Mouse (Mus musculus): ENCODE results near the gene Gcnt7. TPM values are rescaled to one million over a fixed set of nuclear protein-coding genes. Genes with fewer than 3 reads are reported as not detected.

Gene Gcnt7
- polyA plus RNA-seq, 1 experiment from 2014 or later, result 0.86 TPM

DNA sequence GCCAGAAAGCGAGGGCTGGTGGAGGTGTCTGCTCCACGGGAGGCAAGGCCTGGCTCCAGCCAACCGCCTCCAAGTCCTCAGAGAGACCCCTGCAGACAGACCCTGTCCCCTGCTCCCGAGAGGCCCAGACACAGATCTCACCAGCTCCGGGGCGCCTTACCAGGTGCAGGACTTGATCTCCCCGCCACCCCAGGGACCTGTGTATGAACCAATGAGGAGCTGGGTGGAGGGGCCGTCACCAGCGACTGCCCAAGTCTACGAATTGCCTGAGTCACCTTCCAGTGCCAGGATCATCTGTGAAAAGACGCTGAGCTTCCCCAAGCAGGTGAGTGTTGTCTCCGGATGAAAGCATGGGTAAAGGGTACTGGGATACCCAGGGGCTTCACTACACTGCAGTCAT is 42.2 kb downstream of the Gcnt7 start:
- H3K27ac ChIP-seq (ENCODE audit: low read depth, low read length), result no peak overlapping the region
- H3K4me3 ChIP-seq (ENCODE audit: low read depth, low read length), result no peak overlapping the region
- H3K9ac ChIP-seq (ENCODE audit: low read length), result no peak overlapping the region
- no peak overlapping the region for H3K4me2 ChIP-seq
- no peak for ATAC-seq (ENCODE audit: low FRiP score)
- H3K4me1 ChIP-seq (ENCODE audit: control insufficient read depth, insufficient read depth, low read length), result peaks cover 5% of the 10 kb centered on the region; the same call in 1 of the 2 replicates
- H3K36me3 ChIP-seq (ENCODE audit: control insufficient read depth, insufficient read depth, low read length), result no peaks in the 10 kb centered on the region
- peak; percentile 17 for DNase-seq (ENCODE audit: low spot score, missing footprints)
- H3K9me3 ChIP-seq (ENCODE audit: control insufficient read depth, low read length), result no peaks in the 10 kb centered on the region
- 65% methylated on average over 12 of the region's 12 CpGs for WGBS
- no peaks in the 10 kb centered on the region for H3K27me3 ChIP-seq (ENCODE audit: control insufficient read depth, insufficient read depth, low read length)

DNA sequence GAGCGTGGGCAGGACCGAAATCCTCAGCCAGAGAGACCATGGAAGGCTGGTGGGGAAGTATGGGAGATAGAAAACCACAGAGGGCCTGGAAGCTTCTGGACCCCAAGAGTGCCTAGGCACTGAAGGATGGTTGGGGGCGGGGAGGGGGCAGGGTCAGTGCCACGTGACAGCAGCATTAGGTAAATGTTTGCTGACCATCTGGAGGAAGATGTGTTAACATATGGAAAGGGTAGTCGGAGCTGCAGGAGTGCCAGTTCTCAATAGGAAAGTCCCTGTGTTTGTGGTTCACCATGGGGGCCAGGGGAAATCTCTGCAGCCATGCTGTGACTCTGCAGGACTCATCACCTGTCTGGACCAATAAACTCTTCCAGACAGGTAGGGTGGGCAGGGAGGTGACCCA is 44.5 kb downstream of the Gcnt7 start:
- ATAC-seq (ENCODE audit: low FRiP score) (no peak), DNase-seq (ENCODE audit: low spot score, missing footprints) (peak; percentile 74)
- Histone ChIP-seq H3K27me3 (ENCODE audit: control insufficient read depth, insufficient read depth, low read length) (no peaks in the 10 kb centered on the region), H3K27ac (ENCODE audit: low read depth, low read length) (no peak overlapping the region), H3K9me3 (ENCODE audit: control insufficient read depth, low read length) (no peaks in the 10 kb centered on the region), H3K36me3 (ENCODE audit: control insufficient read depth, insufficient read depth, low read length) (no peaks in the 10 kb centered on the region), H3K4me1 (ENCODE audit: control insufficient read depth, insufficient read depth, low read length) (peaks cover 5% of the 10 kb centered on the region; the same call in 1 of the 2 replicates), H3K4me2 (no peak overlapping the region), H3K9ac (ENCODE audit: low read length) (no peak overlapping the region), H3K4me3 (ENCODE audit: low read depth, low read length) (no peak overlapping the region)
- WGBS, result 47% methylated on average over 5 of the region's 5 CpGs

- H3K4me1 ChIP-seq (ENCODE audit: control insufficient read depth, insufficient read depth, low read length), result peaks cover 5% of the 10 kb centered on the region; the same call in 1 of the 2 replicates
- ATAC-seq (ENCODE audit: low FRiP score) (no peak), DNase-seq (ENCODE audit: low spot score, missing footprints) (peak; percentile 86)
- WGBS, result 36% methylated on average over 4 of the region's 4 CpGs
- H3K4me3 ChIP-seq (ENCODE audit: low read depth, low read length), result no peak overlapping the region
- H3K9ac ChIP-seq (ENCODE audit: low read length), result no peak overlapping the region
- H3K27ac ChIP-seq (ENCODE audit: low read depth, low read length), result no peak overlapping the region
- H3K36me3 ChIP-seq (ENCODE audit: control insufficient read depth, insufficient read depth, low read length), result no peaks in the 10 kb centered on the region
- H3K27me3 ChIP-seq (ENCODE audit: control insufficient read depth, insufficient read depth, low read length), result no peaks in the 10 kb centered on the region
- H3K4me2 ChIP-seq, result no peak overlapping the region
- no peaks in the 10 kb centered on the region for H3K9me3 ChIP-seq (ENCODE audit: control insufficient read depth, low read length)
Measured at GRCm38 (mm10) chr2:172413273-172413672, 45.1 kb downstream of the Gcnt7 start.

DNA sequence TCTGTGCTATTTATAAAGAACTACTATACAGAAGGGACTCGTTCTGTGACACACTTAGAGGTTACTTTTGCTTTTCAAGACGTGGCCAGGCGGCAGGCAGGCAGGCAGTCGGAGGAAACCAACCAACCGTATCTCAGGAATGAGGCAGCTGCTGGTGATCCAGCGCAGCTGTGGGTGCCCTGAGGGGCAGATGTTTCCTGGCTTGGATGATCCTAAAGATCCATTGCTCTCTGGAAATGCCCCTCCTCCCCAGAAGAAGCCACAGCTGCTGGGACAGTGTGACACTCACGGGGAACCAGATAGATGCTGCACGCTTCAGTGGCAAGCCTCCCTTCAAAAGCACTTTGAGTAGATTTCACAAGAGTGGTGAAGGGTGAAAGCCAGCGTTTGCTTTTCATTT is 45.9 kb downstream of the Gcnt7 start:
- Histone ChIP-seq H3K9ac (ENCODE audit: low read length) (no peak overlapping the region), H3K27ac (ENCODE audit: low read depth, low read length) (no peak overlapping the region), H3K36me3 (ENCODE audit: control insufficient read depth, insufficient read depth, low read length) (no peaks in the 10 kb centered on the region), H3K4me3 (ENCODE audit: low read depth, low read length) (no peak overlapping the region), H3K27me3 (ENCODE audit: control insufficient read depth, insufficient read depth, low read length) (no peaks in the 10 kb centered on the region), H3K9me3 (ENCODE audit: control insufficient read depth, low read length) (no peaks in the 10 kb centered on the region), H3K4me2 (peak overlapping the region; percentile 11; the same call in 1 of the 2 replicates), H3K4me1 (ENCODE audit: control insufficient read depth, insufficient read depth, low read length) (peaks cover 5% of the 10 kb centered on the region; the same call in 1 of the 2 replicates)
- peak; percentile 89 for DNase-seq (ENCODE audit: low spot score, missing footprints)
- WGBS, result 7% methylated on average over 9 of the region's 9 CpGs
- peak; percentile 55; the same call in 1 of the 2 replicates for ATAC-seq (ENCODE audit: low FRiP score)

GRCm38 (mm10) chr2:172411091-172411490 is 47.3 kb downstream of the Gcnt7 start:
- peak; percentile 33; the same call in 1 of the 2 replicates for ATAC-seq (ENCODE audit: low FRiP score)
- WGBS, result 87% methylated on average over 11 of the region's 11 CpGs
- DNase-seq (ENCODE audit: low spot score, missing footprints), result no peak

DNA sequence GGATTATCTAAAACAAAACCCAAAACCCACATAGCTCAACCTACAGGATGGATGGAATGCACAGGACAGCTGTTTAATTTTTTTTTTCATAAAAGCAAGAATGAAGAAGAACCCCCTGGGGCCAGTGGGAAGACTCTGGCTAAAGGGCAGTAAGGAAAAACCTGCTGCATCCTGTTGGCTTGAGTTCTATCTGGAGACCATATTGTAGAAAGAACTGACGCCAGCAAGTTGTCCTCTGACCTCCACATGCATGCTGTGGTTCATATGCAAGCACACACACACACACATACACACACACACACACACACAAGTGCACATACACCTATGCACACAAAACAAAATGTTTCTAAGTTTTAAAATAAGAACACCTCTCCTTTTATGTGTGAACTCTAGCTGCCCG is 47.7 kb downstream of the Gcnt7 start:
- ATAC-seq (ENCODE audit: low FRiP score) (no peak), DNase-seq (ENCODE audit: low spot score, missing footprints) (no peak)
- 85% methylated on average over 2 of the region's 2 CpGs for WGBS
- H3K27me3 ChIP-seq (ENCODE audit: control insufficient read depth, insufficient read depth, low read length), result no peaks in the 10 kb centered on the region
- H3K36me3 ChIP-seq (ENCODE audit: control insufficient read depth, insufficient read depth, low read length), result no peaks in the 10 kb centered on the region
- no peak overlapping the region for H3K27ac ChIP-seq (ENCODE audit: low read depth, low read length)
- no peaks in the 10 kb centered on the region for H3K9me3 ChIP-seq (ENCODE audit: control insufficient read depth, low read length)
- H3K4me2 ChIP-seq, result no peak overlapping the region
- peaks cover 5% of the 10 kb centered on the region; the same call in 1 of the 2 replicates for H3K4me1 ChIP-seq (ENCODE audit: control insufficient read depth, insufficient read depth, low read length)
- H3K9ac ChIP-seq (ENCODE audit: low read length), result no peak overlapping the region
- no peak overlapping the region for H3K4me3 ChIP-seq (ENCODE audit: low read depth, low read length)

More at GRCm38 (mm10) chr2:172411091-172411490, 47.3 kb downstream of the Gcnt7 start:
- Histone ChIP-seq H3K4me1 (ENCODE audit: control insufficient read depth, insufficient read depth, low read length) (peaks cover 5% of the 10 kb centered on the region; the same call in 1 of the 2 replicates), H3K4me3 (ENCODE audit: low read depth, low read length) (no peak overlapping the region), H3K9ac (ENCODE audit: low read length) (no peak overlapping the region), H3K27ac (ENCODE audit: low read depth, low read length) (no peak overlapping the region), H3K4me2 (no peak overlapping the region), H3K27me3 (ENCODE audit: control insufficient read depth, insufficient read depth, low read length) (no peaks in the 10 kb centered on the region), H3K9me3 (ENCODE audit: control insufficient read depth, low read length) (no peaks in the 10 kb centered on the region), H3K36me3 (ENCODE audit: control insufficient read depth, insufficient read depth, low read length) (no peaks in the 10 kb centered on the region)

DNA sequence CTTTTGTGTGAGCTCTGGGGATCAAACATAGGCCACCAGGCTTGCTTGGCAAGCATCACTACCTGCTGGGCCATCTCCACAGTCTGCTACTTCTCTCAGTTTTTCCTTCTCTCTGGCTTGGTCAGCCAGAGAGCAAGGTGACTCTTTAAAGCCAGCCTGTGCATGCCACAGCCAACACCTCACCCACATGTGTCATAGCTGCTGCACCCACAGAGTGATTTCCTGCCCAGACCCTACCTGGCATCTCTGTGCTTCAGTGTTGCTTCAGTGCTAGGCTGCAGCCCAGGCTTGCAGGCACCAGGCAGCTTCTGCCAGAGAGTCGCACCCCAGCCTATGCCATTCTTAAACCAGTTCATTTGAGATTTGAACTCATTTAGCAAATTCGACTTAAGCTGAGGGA is 50.9 kb downstream of the Gcnt7 start:
- ATAC-seq (ENCODE audit: low FRiP score) (no peak), DNase-seq (ENCODE audit: low spot score, missing footprints) (no peak)
- H3K4me2 ChIP-seq, result no peak overlapping the region
- no peak overlapping the region for H3K9ac ChIP-seq (ENCODE audit: low read length)
- H3K4me3 ChIP-seq (ENCODE audit: low read depth, low read length), result no peak overlapping the region
- no peaks in the 10 kb centered on the region for H3K27me3 ChIP-seq (ENCODE audit: control insufficient read depth, insufficient read depth, low read length)
- no peaks in the 10 kb centered on the region for H3K9me3 ChIP-seq (ENCODE audit: control insufficient read depth, low read length)
- peaks cover under 1% of the 10 kb centered on the region; the same call in 1 of the 2 replicates for H3K4me1 ChIP-seq (ENCODE audit: control insufficient read depth, insufficient read depth, low read length)
- no peaks in the 10 kb centered on the region for H3K36me3 ChIP-seq (ENCODE audit: control insufficient read depth, insufficient read depth, low read length)
- no peak overlapping the region for H3K27ac ChIP-seq (ENCODE audit: low read depth, low read length)
- WGBS, result 91% methylated on average over 2 of the region's 2 CpGs

DNA sequence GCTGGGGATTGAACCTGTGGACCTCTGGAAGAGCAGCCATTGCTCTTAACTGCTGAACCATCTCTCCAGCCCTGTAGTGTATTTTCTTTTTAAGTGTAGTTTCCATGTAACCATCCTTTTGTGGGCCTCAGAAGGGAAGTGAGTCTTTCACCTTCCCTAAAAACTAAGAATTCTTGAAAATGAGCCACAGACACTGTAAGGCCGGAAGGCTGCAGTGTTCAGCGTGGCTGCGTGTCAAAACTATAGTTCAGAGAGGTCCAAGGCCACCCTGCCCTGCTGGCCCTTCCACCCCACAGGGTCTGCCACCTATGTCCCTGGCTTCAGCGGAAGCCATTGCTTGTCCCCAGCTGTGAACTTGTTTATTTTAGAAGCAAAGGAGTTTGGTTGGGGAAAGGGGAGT is 52.2 kb downstream of the Gcnt7 start:
- Histone ChIP-seq H3K27me3 (ENCODE audit: control insufficient read depth, insufficient read depth, low read length) (no peaks in the 10 kb centered on the region), H3K9ac (ENCODE audit: low read length) (no peak overlapping the region), H3K9me3 (ENCODE audit: control insufficient read depth, low read length) (no peaks in the 10 kb centered on the region), H3K4me2 (no peak overlapping the region), H3K4me1 (ENCODE audit: control insufficient read depth, insufficient read depth, low read length) (no peaks in the 10 kb centered on the region), H3K27ac (ENCODE audit: low read depth, low read length) (no peak overlapping the region), H3K4me3 (ENCODE audit: low read depth, low read length) (no peak overlapping the region), H3K36me3 (ENCODE audit: control insufficient read depth, insufficient read depth, low read length) (no peaks in the 10 kb centered on the region)
- ATAC-seq (ENCODE audit: low FRiP score) (no peak), DNase-seq (ENCODE audit: low spot score, missing footprints) (no peak)
- 77% methylated on average over 4 of the region's 4 CpGs for WGBS

- Histone ChIP-seq H3K9ac (ENCODE audit: low read length) (no peak overlapping the region), H3K9me3 (ENCODE audit: control insufficient read depth, low read length) (no peaks in the 10 kb centered on the region), H3K27me3 (ENCODE audit: control insufficient read depth, insufficient read depth, low read length) (no peaks in the 10 kb centered on the region), H3K4me3 (ENCODE audit: low read depth, low read length) (no peak overlapping the region), H3K4me2 (no peak overlapping the region), H3K27ac (ENCODE audit: low read depth, low read length) (no peak overlapping the region), H3K36me3 (ENCODE audit: control insufficient read depth, insufficient read depth, low read length) (no peaks in the 10 kb centered on the region), H3K4me1 (ENCODE audit: control insufficient read depth, insufficient read depth, low read length) (no peaks in the 10 kb centered on the region)
- no peak for DNase-seq (ENCODE audit: low spot score, missing footprints)
- no peak for ATAC-seq (ENCODE audit: low FRiP score)
- WGBS, result 76% methylated on average over 3 of the region's 3 CpGs
Measured at GRCm38 (mm10) chr2:172405011-172405410, 53.4 kb downstream of the Gcnt7 start.
